ENCODE assay signal across 15 mouse cellular contexts in genomic region chr6:140984249-140984648, GRCm38 (mm10).
"Had no signal": no experiment of that assay in that cellular context is flagged by ENCODE, and none has a peak within 500 bp of the region (broad histone marks: within the 10 kb centered on the region; RNA-seq: fewer than 3 reads in every experiment).

No protein-coding gene starts in this region.

- H3K27me3 ChIP-seq: neural tube, embryonic 13.5 days; neural tube, embryonic 15.5 days; stomach, embryonic 15.5 days had no signal

- H3K4me1 ChIP-seq: neural tube, embryonic 13.5 days; neural tube, embryonic 15.5 days; stomach, embryonic 15.5 days had no signal

- H3K36me3 ChIP-seq: neural tube, embryonic 13.5 days; neural tube, embryonic 15.5 days; stomach, embryonic 15.5 days had no signal

- DNase-seq: retina, postnatal 1 day; right cerebral cortex, adult 18-20 months; right cerebral cortex, postnatal 14 days; right cerebral cortex, postnatal 25 days; right cerebral cortex, postnatal 4 days; spleen, adult 18-20 months; thymus, adult 18-20 months; thymus, adult 2 months; thymus, postnatal 14 days; thymus, postnatal 36 days; thymus, postnatal 4 days had no signal

- H3K9me3 ChIP-seq: neural tube, embryonic 13.5 days; neural tube, embryonic 15.5 days; stomach, embryonic 15.5 days had no signal

- H3K27ac ChIP-seq: neural tube, embryonic 13.5 days; neural tube, embryonic 15.5 days; stomach, embryonic 15.5 days; stomach, postnatal 0 days had no signal

- H3K9ac ChIP-seq: neural tube, embryonic 13.5 days; neural tube, embryonic 15.5 days; stomach, embryonic 15.5 days had no signal

- H3K4me3 ChIP-seq: neural tube, embryonic 13.5 days; neural tube, embryonic 15.5 days; stomach, embryonic 15.5 days had no signal

- H3K4me2 ChIP-seq: neural tube, embryonic 13.5 days; neural tube, embryonic 15.5 days; stomach, embryonic 15.5 days had no signal
